Mouse (Mus musculus): Measurements from ENCODE around the gene Glyr1. TPM values are rescaled to one million over a fixed set of nuclear protein-coding genes. Genes with fewer than 3 reads are reported as not detected.

The Glyr1 gene
- polyA plus RNA-seq, 1 experiment from 2014 or later, result 90.5 TPM

- Histone ChIP-seq H3K9me3 (replicated peaks; ENCODE audit: control insufficient read depth, low read length) (no peaks in the 10 kb centered on the region), H3K4me1 (ENCODE audit: control insufficient read depth, insufficient read depth, low read length) (peaks cover 6% of the 10 kb centered on the region), H3K9ac (ENCODE audit: low read length) (no peak overlapping the region), H3K27me3 (ENCODE audit: control insufficient read depth, insufficient read depth, low read length) (no peaks in the 10 kb centered on the region), H3K4me2 (ENCODE audit: low read depth, low read length) (no peak overlapping the region), H3K4me3 (ENCODE audit: low read length) (no peak overlapping the region), H3K36me3 (ENCODE audit: control insufficient read depth, insufficient read depth) (peaks cover 48% of the 10 kb centered on the region), H3K27ac (ENCODE audit: low read length) (no peak overlapping the region)
- 87% methylated on average over 4 of the region's 4 CpGs for whole genome bisulfite sequencing
- no peak for ATAC-seq (replicated peaks; ENCODE audit: extremely low read depth, insufficient read depth, low FRiP score)
These were observed 35.1 kb downstream of the Glyr1 start for GRCm38 (mm10) chr16:5014578-5014977.

DNA sequence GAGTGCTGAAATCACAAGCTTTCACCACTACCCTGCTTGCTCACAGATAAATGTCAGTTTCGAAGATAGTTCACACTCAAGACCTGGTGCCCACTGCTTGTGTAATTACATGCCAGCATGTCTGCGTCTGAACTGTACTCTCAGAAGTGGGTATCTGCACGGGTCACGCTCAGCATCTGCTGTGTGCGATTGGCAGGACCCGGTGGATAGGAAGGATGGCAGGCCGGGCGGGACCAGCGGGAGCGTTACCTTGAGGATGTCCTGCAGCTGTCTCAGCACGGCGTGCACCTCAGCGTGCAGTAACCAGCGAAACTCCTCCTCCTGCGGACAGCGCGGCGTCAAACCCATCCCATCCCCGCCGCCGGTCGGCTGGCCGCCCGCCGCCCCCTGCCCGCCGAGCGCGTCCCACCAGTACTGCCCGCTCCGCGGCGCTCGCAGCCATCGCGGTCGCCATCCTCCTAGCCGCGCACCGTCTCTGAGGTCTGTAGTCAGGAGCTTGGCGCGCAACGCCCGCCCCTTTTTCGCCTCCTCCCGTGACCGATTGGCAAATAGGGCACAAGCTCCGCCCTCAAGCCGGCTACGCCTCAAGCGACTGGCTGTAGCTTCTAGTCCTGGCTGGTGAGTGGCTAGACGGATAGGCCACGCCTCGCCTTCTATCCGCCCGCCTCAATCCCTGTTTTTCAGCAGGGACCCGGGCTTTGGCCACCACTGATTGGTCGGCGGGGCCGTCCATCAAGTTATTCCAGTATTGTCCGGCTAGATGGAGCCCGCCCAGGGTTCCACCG, 36.4 kb downstream of the Glyr1 start, which contains the start of gene Rogdi:
Rogdi (minus strand) TSS at position 500 of the 785 bp plus-strand sequence.
- H3K27ac ChIP-seq (ENCODE audit: low read length), result peak within 1 kb of the TSS; percentile 51
- no peaks in the 10 kb centered on the region for H3K9me3 ChIP-seq (replicated peaks; ENCODE audit: control insufficient read depth, low read length)
- under 1% methylated on average over 62 of the region's 63 CpGs for WGBS
- peaks cover 35% of the 10 kb centered on the region for H3K36me3 ChIP-seq (ENCODE audit: control insufficient read depth, insufficient read depth)
- no peaks in the 10 kb centered on the region for H3K27me3 ChIP-seq (ENCODE audit: control insufficient read depth, insufficient read depth, low read length)
- peaks cover 6% of the 10 kb centered on the region for H3K4me1 ChIP-seq (ENCODE audit: control insufficient read depth, insufficient read depth, low read length)
- H3K9ac ChIP-seq (ENCODE audit: low read length), result peak within 1 kb of the TSS; percentile 79
- peak within 1 kb of the TSS; percentile 95 for H3K4me2 ChIP-seq (ENCODE audit: low read depth, low read length)
- H3K4me3 ChIP-seq (ENCODE audit: low read length), result peak within 1 kb of the TSS; percentile 78
- peak; percentile 99 for ATAC-seq (replicated peaks; ENCODE audit: extremely low read depth, insufficient read depth, low FRiP score)

GRCm38 (mm10) chr16:5012036-5013005, 37.3 kb downstream of the Glyr1 start:
- Histone ChIP-seq H3K9ac (ENCODE audit: low read length) (peak overlapping the region; percentile 79), H3K36me3 (ENCODE audit: control insufficient read depth, insufficient read depth) (peaks cover 25% of the 10 kb centered on the region), H3K9me3 (replicated peaks; ENCODE audit: control insufficient read depth, low read length) (no peaks in the 10 kb centered on the region), H3K4me1 (ENCODE audit: control insufficient read depth, insufficient read depth, low read length) (peaks cover 6% of the 10 kb centered on the region), H3K27me3 (ENCODE audit: control insufficient read depth, insufficient read depth, low read length) (no peaks in the 10 kb centered on the region), H3K27ac (ENCODE audit: low read length) (no peak overlapping the region), H3K4me3 (ENCODE audit: low read length) (peak overlapping the region; percentile 78), H3K4me2 (ENCODE audit: low read depth, low read length) (peak overlapping the region; percentile 95)
- ATAC-seq (replicated peaks; ENCODE audit: extremely low read depth, insufficient read depth, low FRiP score), result no peak
- WGBS, result 47% methylated on average over 13 of the region's 13 CpGs

DNA sequence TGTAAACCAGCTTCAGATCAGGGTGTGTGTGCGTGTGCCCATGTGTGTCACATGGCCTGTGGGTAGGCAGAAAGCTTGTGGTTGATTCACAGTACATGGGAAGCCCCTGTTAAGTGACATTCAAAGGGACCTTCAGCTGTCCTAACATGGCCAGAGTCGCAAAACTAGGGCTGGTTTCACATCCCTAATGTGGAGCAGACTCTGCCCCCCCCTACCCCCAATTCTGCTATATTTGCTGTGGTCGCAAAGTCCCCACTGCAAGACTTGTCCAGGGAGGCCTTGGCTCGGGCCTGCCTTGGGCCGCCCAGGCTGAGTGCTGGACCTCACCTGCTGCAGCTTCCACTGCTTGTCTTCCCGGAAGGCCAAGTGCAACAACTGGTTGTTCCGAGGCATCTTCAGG, 38.4 kb downstream of the Glyr1 start:
- peaks cover 11% of the 10 kb centered on the region for H3K4me1 ChIP-seq (ENCODE audit: control insufficient read depth, insufficient read depth, low read length)
- H3K9me3 ChIP-seq (replicated peaks; ENCODE audit: control insufficient read depth, low read length), result no peaks in the 10 kb centered on the region
- no peak overlapping the region for H3K27ac ChIP-seq (ENCODE audit: low read length)
- no peak overlapping the region for H3K4me3 ChIP-seq (ENCODE audit: low read length)
- 81% methylated on average over 7 of the region's 7 CpGs for WGBS
- peaks cover 18% of the 10 kb centered on the region for H3K36me3 ChIP-seq (ENCODE audit: control insufficient read depth, insufficient read depth)
- H3K27me3 ChIP-seq (ENCODE audit: control insufficient read depth, insufficient read depth, low read length), result no peaks in the 10 kb centered on the region
- no peak for ATAC-seq (replicated peaks; ENCODE audit: extremely low read depth, insufficient read depth, low FRiP score)
- H3K4me2 ChIP-seq (ENCODE audit: low read depth, low read length), result no peak overlapping the region
- no peak overlapping the region for H3K9ac ChIP-seq (ENCODE audit: low read length)

DNA sequence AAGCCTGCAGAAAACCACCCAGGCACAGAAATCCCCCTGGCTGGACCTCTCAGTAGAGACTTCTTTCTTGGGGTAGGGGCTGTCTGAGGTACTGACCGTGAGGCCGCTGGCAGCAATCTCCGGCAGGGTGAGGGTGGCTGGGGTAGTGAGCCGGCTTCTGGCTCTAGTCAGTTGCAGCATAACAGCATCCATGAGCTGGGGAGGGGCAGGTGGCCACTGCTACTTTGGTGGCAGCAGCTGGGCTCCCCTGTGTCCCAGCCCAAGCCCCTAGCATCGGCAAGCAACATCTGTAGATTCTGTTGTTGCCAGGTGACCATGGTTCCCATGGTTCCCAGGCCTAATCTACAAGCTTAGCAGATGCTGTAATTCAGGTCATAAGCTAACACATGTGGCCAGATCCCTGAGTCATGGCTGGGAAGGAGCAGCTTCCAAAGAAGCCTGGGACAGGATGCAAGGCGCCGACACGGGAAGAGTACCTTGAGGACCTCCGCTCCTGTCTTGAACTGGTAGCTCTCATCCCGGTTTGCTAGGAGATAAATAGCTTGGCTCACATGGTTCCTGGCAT, 39.2 kb downstream of the Glyr1 start:
- no peaks in the 10 kb centered on the region for H3K27me3 ChIP-seq (ENCODE audit: control insufficient read depth, insufficient read depth, low read length)
- H3K27ac ChIP-seq (ENCODE audit: low read length), result no peak overlapping the region
- peaks cover 11% of the 10 kb centered on the region for H3K4me1 ChIP-seq (ENCODE audit: control insufficient read depth, insufficient read depth, low read length)
- 92% methylated on average over 10 of the region's 10 CpGs for WGBS
- peaks cover 9% of the 10 kb centered on the region for H3K36me3 ChIP-seq (ENCODE audit: control insufficient read depth, insufficient read depth)
- no peak overlapping the region for H3K9ac ChIP-seq (ENCODE audit: low read length)
- no peak overlapping the region for H3K4me2 ChIP-seq (ENCODE audit: low read depth, low read length)
- no peak overlapping the region for H3K4me3 ChIP-seq (ENCODE audit: low read length)
- no peak for ATAC-seq (replicated peaks; ENCODE audit: extremely low read depth, insufficient read depth, low FRiP score)
- H3K9me3 ChIP-seq (replicated peaks; ENCODE audit: control insufficient read depth, low read length), result no peaks in the 10 kb centered on the region

GRCm38 (mm10) chr16:5008076-5008475, 41.6 kb downstream of the Glyr1 start:
- no peaks in the 10 kb centered on the region for H3K9me3 ChIP-seq (replicated peaks; ENCODE audit: control insufficient read depth, low read length)
- no peak overlapping the region for H3K4me2 ChIP-seq (ENCODE audit: low read depth, low read length)
- H3K9ac ChIP-seq (ENCODE audit: low read length), result no peak overlapping the region

GRCm38 (mm10) chr16:5007492-5007891, 42.2 kb downstream of the Glyr1 start:
- H3K4me1 ChIP-seq (ENCODE audit: control insufficient read depth, insufficient read depth, low read length), result peaks cover 9% of the 10 kb centered on the region
- peak overlapping the region; percentile 8; the same call in 1 of the 2 replicates for H3K4me2 ChIP-seq (ENCODE audit: low read depth, low read length)
- H3K9ac ChIP-seq (ENCODE audit: low read length), result no peak overlapping the region; the same call in 1 of the 2 replicates
- no peak overlapping the region for H3K27ac ChIP-seq (ENCODE audit: low read length)
- no peaks in the 10 kb centered on the region for H3K36me3 ChIP-seq (ENCODE audit: control insufficient read depth, insufficient read depth)
- no peaks in the 10 kb centered on the region for H3K9me3 ChIP-seq (replicated peaks; ENCODE audit: control insufficient read depth, low read length)
- no peak for ATAC-seq (replicated peaks; ENCODE audit: extremely low read depth, insufficient read depth, low FRiP score)
- no peaks in the 10 kb centered on the region for H3K27me3 ChIP-seq (ENCODE audit: control insufficient read depth, insufficient read depth, low read length)
- no peak overlapping the region for H3K4me3 ChIP-seq (ENCODE audit: low read length)
- 56% methylated on average over 6 of the region's 6 CpGs for WGBS

More at GRCm38 (mm10) chr16:5008076-5008475, 41.6 kb downstream of the Glyr1 start:
- peaks cover 11% of the 10 kb centered on the region for H3K4me1 ChIP-seq (ENCODE audit: control insufficient read depth, insufficient read depth, low read length)
- H3K4me3 ChIP-seq (ENCODE audit: low read length), result no peak overlapping the region
- no peak for ATAC-seq (replicated peaks; ENCODE audit: extremely low read depth, insufficient read depth, low FRiP score)
- H3K27me3 ChIP-seq (ENCODE audit: control insufficient read depth, insufficient read depth, low read length), result no peaks in the 10 kb centered on the region
- H3K27ac ChIP-seq (ENCODE audit: low read length), result no peak overlapping the region
- 85% methylated on average over 12 of the region's 12 CpGs for WGBS
- no peaks in the 10 kb centered on the region for H3K36me3 ChIP-seq (ENCODE audit: control insufficient read depth, insufficient read depth)

- no peak within 1 kb of the TSS for H3K27ac ChIP-seq (ENCODE audit: low read length)
- H3K4me1 ChIP-seq (ENCODE audit: control insufficient read depth, insufficient read depth, low read length), result peaks cover 5% of the 10 kb centered on the region; the same call in 1 of the 2 replicates
- no peak within 1 kb of the TSS for H3K4me3 ChIP-seq (ENCODE audit: low read length)
- WGBS, result 53% methylated on average over 5 of the region's 5 CpGs
- ATAC-seq (replicated peaks; ENCODE audit: extremely low read depth, insufficient read depth, low FRiP score), result 0 out of 2 replicates have a peak, but pooled peaks have one; percentile 30
- no peaks in the 10 kb centered on the region for H3K9me3 ChIP-seq (replicated peaks; ENCODE audit: control insufficient read depth, low read length)
- H3K36me3 ChIP-seq (ENCODE audit: control insufficient read depth, insufficient read depth), result no peaks in the 10 kb centered on the region
- peak within 1 kb of the TSS; percentile 8; the same call in 1 of the 2 replicates for H3K4me2 ChIP-seq (ENCODE audit: low read depth, low read length)
- H3K27me3 ChIP-seq (ENCODE audit: control insufficient read depth, insufficient read depth, low read length), result no peaks in the 10 kb centered on the region
- no peak within 1 kb of the TSS; the same call in 1 of the 2 replicates for H3K9ac ChIP-seq (ENCODE audit: low read length)
These were observed 42.6 kb downstream of the Glyr1 start, which contains the start of gene Smim22 for GRCm38 (mm10) chr16:5007067-5007466. Gene Smim22 (plus strand): TSS chr16:5007288.

Data from heart, embryonic 16.5 days (tissue).